Mouse (Mus musculus) limb, embryonic 12.5 days (tissue): ENCODE measurements around the gene Atp13a2. TPM values are rescaled to one million over a fixed set of nuclear protein-coding genes. Genes with fewer than 3 reads are reported as not detected.

Experiments used
- ATAC-seq: fragments of 200-750 bp; cut with Nextera tagmentation; 2 replicates; pipeline ENCODE4 v1.8.0; 2017; ENCODE audit warnings: low read depth, moderate TSS enrichment; ENCODE audit not compliant: insufficient number of reproducible peaks, insufficient read depth, low FRiP score, low TSS enrichment
- H3K27ac ChIP-seq: fragments of 300-500 bp; sonication (generic); 2 replicates; pipeline ENCODE4 v1.5.1; 2016; ENCODE audit warnings: mild to moderate bottlenecking, moderate library complexity
- H3K27me3 ChIP-seq: fragments of 300-500 bp; sonication (generic); 2 replicates; pipeline ENCODE4 v1.6.1; 2016; ENCODE audit warnings: mild to moderate bottlenecking, moderate library complexity
- H3K36me3 ChIP-seq: fragments of 300-500 bp; sonication (generic); 2 replicates; pipeline ENCODE4 v1.6.1; 2016; ENCODE audit warnings: mild to moderate bottlenecking, moderate library complexity
- H3K4me1 ChIP-seq: fragments of 300-500 bp; sonication (generic); replicated peaks from 2 replicates; pipeline ENCODE4 v1.6.1; 2016
- H3K4me2 ChIP-seq: fragments of 300-500 bp; sonication (generic); 2 replicates; pipeline ENCODE4 v1.6.1; 2016; ENCODE audit warnings: mild to moderate bottlenecking, moderate library complexity
- H3K4me3 ChIP-seq: fragments of 300-500 bp; sonication (generic); replicated peaks from 2 replicates; pipeline ENCODE4 v1.5.1; 2016; ENCODE audit warnings: mild to moderate bottlenecking
- H3K9ac ChIP-seq: fragments of 300-500 bp; sonication (generic); replicated peaks from 2 replicates; pipeline ENCODE4 v1.6.1; 2016; ENCODE audit warnings: mild to moderate bottlenecking, moderate library complexity
- H3K9me3 ChIP-seq: fragments of 300-500 bp; sonication (generic); 2 replicates; pipeline ENCODE4 v1.6.1; 2016; ENCODE audit warnings: mild to moderate bottlenecking, moderate library complexity
- WGBS: fragments of 180-500 bp; shearing (Covaris S2); methylation state at CpG from one replicate; pipeline ENCODE4 v1.1.7; 2016; 5-methylcytosine and 5-hydroxymethylcytosine counted together
- polyA plus RNA-seq: library from polyadenylated mRNA; unstranded; fragments of >200 nt; fragmentation: Nextera tagmentation; extraction: Ambion mirVana; gene quantifications from 2 replicates; pipeline ENCODE4 v1.2.1, GENCODE M21; 2016

Gene Atp13a2
- polyA plus RNA-seq, 1 experiment from 2014 or later, result 46.0 TPM

DNA sequence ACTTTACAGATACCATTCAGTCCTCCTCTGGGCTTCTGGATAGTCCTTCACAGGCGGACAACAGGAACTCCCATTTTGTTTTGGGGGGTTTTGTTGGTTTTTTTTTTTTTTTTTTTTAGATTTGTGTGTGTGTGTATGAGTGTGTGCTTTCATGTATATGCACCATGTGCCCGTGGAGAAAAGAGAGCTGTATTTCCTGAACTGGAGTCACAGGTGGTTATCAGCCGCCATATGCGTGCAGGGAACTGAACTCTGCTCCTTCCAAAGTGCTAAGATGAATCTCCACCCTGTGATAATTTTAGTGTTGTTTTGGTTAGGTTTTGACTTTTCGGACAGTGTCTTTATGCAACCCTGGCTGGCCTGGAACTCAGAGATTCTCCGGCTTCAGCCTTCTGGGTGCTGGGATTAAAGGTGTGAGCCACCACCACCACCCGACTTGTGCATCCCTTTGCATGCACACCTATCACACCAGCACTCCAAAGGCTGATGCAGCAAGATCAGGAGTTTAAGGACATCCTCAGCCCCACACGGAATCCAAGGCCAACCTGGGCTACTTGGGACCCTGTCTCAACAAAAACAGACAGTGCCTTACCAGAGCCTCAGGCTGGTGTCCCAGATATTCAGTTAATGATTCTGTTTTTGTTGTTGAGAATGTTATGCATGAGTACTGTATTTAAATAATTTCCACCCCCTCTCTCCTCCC is 24.3 kb upstream of the Atp13a2 start:
- H3K27me3 ChIP-seq, result no peaks in the 10 kb centered on the region
- no peaks in the 10 kb centered on the region for H3K9me3 ChIP-seq
- H3K9ac ChIP-seq, result peak overlapping the region; percentile 89
- ATAC-seq, result no peak
- H3K4me2 ChIP-seq, result peak overlapping the region; percentile 96
- H3K4me1 ChIP-seq, result peaks cover 24% of the 10 kb centered on the region
- no peak overlapping the region for H3K27ac ChIP-seq
- WGBS, result 69% methylated on average over 8 of the region's 8 CpGs
- H3K4me3 ChIP-seq, result peak overlapping the region; percentile 94
- peaks cover 18% of the 10 kb centered on the region for H3K36me3 ChIP-seq

- H3K9me3 ChIP-seq, result no peaks in the 10 kb centered on the region
- H3K9ac ChIP-seq, result no peak overlapping the region
- peak overlapping the region; percentile 17; the same call in 1 of the 2 replicates for H3K4me2 ChIP-seq
- H3K27me3 ChIP-seq, result no peaks in the 10 kb centered on the region
- 36% methylated on average over 5 of the region's 5 CpGs for WGBS
- H3K4me1 ChIP-seq, result peaks cover 23% of the 10 kb centered on the region
- H3K27ac ChIP-seq, result no peak overlapping the region
- no peak overlapping the region for H3K4me3 ChIP-seq
- H3K36me3 ChIP-seq, result peaks cover 24% of the 10 kb centered on the region
- no peak for ATAC-seq
These were observed 23.7 kb upstream of the Atp13a2 start for GRCm38 (mm10) chr4:140962950-140963349.

GRCm38 (mm10) chr4:140963941-140964597 is 22.6 kb upstream of the Atp13a2 start:
- no peak overlapping the region for H3K4me2 ChIP-seq
- H3K4me3 ChIP-seq, result no peak overlapping the region
- no peak overlapping the region for H3K9ac ChIP-seq
- 88% methylated on average over 9 of the region's 9 CpGs for WGBS
- peaks cover 34% of the 10 kb centered on the region for H3K36me3 ChIP-seq
- H3K27ac ChIP-seq, result no peak overlapping the region
- peaks cover 20% of the 10 kb centered on the region for H3K4me1 ChIP-seq
- ATAC-seq, result no peak
- no peaks in the 10 kb centered on the region for H3K27me3 ChIP-seq
- H3K9me3 ChIP-seq, result no peaks in the 10 kb centered on the region

DNA sequence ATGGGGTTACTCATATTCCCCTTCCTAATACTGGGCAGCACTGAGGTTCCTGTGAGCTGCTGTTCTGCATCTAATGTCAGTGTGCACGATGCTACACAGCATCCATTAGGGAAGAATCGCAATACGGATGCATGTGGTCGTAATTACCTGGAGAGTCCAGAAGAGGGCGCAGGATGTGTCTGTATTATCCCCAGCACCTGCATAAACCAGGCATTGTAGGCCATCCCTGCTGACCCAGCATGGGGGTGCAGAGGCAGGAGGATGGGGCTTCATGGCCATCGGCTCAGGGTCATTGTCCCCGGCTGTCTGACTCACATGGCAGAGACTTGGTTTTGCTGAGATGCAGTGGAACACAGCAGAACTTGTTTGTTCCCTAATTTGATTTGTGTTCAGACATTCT is 22.1 kb upstream of the Atp13a2 start:
- Histone ChIP-seq H3K36me3 (peaks cover 39% of the 10 kb centered on the region), H3K4me3 (no peak overlapping the region), H3K4me1 (peaks cover 20% of the 10 kb centered on the region), H3K27me3 (no peaks in the 10 kb centered on the region), H3K27ac (no peak overlapping the region), H3K4me2 (no peak overlapping the region), H3K9ac (no peak overlapping the region), H3K9me3 (no peaks in the 10 kb centered on the region)
- WGBS, result 25% methylated on average over 7 of the region's 7 CpGs
- ATAC-seq, result no peak

- H3K4me1 ChIP-seq, result peaks cover 7% of the 10 kb centered on the region
- no peak overlapping the region for H3K27ac ChIP-seq
- H3K9ac ChIP-seq, result no peak overlapping the region
- 82% methylated on average over 11 of the region's 11 CpGs for WGBS
- H3K9me3 ChIP-seq, result no peaks in the 10 kb centered on the region
- H3K27me3 ChIP-seq, result no peaks in the 10 kb centered on the region
- peaks cover 69% of the 10 kb centered on the region for H3K36me3 ChIP-seq
- no peak overlapping the region for H3K4me2 ChIP-seq
- H3K4me3 ChIP-seq, result no peak overlapping the region
- ATAC-seq, result no peak
These were observed 19.1 kb upstream of the Atp13a2 start for GRCm38 (mm10) chr4:140967386-140968159.

- no peaks in the 10 kb centered on the region for H3K9me3 ChIP-seq
- H3K4me2 ChIP-seq, result no peak overlapping the region
- H3K9ac ChIP-seq, result no peak overlapping the region
- 93% methylated on average over 13 of the region's 13 CpGs for WGBS
- no peak overlapping the region for H3K4me3 ChIP-seq
- ATAC-seq, result no peak
- H3K36me3 ChIP-seq, result peaks cover 98% of the 10 kb centered on the region
- H3K4me1 ChIP-seq, result no peaks in the 10 kb centered on the region
- no peaks in the 10 kb centered on the region for H3K27me3 ChIP-seq
- no peak overlapping the region for H3K27ac ChIP-seq
These were observed 15.0 kb upstream of the Atp13a2 start for GRCm38 (mm10) chr4:140971691-140972090.

- no peaks in the 10 kb centered on the region for H3K4me1 ChIP-seq
- peaks cover 100% of the 10 kb centered on the region for H3K36me3 ChIP-seq
- ATAC-seq, result no peak
- 88% methylated on average over 6 of the region's 6 CpGs for WGBS
- H3K9ac ChIP-seq, result no peak overlapping the region
- H3K9me3 ChIP-seq, result no peaks in the 10 kb centered on the region
- no peak overlapping the region for H3K27ac ChIP-seq
- no peaks in the 10 kb centered on the region for H3K27me3 ChIP-seq
- H3K4me3 ChIP-seq, result no peak overlapping the region
- H3K4me2 ChIP-seq, result no peak overlapping the region
These were observed 12.3 kb upstream of the Atp13a2 start for GRCm38 (mm10) chr4:140974408-140974807.

DNA sequence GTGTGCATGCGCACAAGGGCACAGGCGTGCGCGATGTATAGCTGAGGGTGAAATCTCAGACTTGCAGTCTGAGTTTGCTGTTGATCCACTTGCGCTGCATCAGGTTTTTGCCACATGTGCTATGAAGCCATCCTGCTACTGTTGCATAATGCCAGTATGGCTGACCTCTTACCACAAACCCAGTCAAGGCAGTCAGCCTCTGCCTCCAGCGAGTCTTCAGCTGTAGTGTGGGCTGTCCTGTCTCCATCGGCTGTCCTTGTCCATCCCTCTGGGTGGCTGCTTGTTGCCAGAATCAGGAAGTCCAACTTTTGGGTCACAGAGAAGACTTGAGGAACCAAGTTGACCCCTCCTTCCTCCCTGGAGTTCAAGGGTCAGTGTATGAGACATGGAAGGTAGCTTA is 11.3 kb upstream of the Atp13a2 start:
- Histone ChIP-seq H3K36me3 (peaks cover 100% of the 10 kb centered on the region), H3K4me1 (no peaks in the 10 kb centered on the region), H3K27ac (no peak overlapping the region), H3K4me3 (no peak overlapping the region), H3K4me2 (no peak overlapping the region), H3K9ac (no peak overlapping the region), H3K9me3 (no peaks in the 10 kb centered on the region), H3K27me3 (no peaks in the 10 kb centered on the region)
- no peak for ATAC-seq
- 93% methylated on average over 7 of the region's 7 CpGs for WGBS

DNA sequence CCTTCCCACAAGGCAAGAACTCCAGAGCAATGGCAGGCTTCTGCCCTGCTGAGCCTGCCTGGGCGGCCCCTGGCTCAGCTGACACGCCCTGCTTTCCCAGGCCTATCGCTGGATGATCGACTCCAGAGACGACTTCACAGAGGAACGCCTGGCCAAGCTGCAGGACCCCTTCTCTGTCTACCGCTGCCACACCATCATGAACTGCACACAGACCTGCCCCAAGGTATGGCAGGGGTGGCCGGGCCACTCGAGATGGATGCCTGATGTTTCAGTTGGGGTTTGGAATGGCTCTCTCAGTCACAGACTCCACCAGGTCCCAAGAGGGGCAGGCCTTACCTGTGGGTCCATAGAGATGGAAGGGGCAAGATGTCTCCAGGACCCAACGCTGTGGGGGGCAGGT is 9.4 kb upstream of the Atp13a2 start:
- Histone ChIP-seq H3K4me2 (no peak overlapping the region), H3K9ac (no peak overlapping the region), H3K9me3 (peaks cover 3% of the 10 kb centered on the region; the same call in 1 of the 2 replicates), H3K4me3 (no peak overlapping the region), H3K4me1 (no peaks in the 10 kb centered on the region), H3K27ac (no peak overlapping the region), H3K36me3 (peaks cover 86% of the 10 kb centered on the region), H3K27me3 (no peaks in the 10 kb centered on the region)
- no peak for ATAC-seq
- 65% methylated on average over 10 of the region's 10 CpGs for WGBS

DNA sequence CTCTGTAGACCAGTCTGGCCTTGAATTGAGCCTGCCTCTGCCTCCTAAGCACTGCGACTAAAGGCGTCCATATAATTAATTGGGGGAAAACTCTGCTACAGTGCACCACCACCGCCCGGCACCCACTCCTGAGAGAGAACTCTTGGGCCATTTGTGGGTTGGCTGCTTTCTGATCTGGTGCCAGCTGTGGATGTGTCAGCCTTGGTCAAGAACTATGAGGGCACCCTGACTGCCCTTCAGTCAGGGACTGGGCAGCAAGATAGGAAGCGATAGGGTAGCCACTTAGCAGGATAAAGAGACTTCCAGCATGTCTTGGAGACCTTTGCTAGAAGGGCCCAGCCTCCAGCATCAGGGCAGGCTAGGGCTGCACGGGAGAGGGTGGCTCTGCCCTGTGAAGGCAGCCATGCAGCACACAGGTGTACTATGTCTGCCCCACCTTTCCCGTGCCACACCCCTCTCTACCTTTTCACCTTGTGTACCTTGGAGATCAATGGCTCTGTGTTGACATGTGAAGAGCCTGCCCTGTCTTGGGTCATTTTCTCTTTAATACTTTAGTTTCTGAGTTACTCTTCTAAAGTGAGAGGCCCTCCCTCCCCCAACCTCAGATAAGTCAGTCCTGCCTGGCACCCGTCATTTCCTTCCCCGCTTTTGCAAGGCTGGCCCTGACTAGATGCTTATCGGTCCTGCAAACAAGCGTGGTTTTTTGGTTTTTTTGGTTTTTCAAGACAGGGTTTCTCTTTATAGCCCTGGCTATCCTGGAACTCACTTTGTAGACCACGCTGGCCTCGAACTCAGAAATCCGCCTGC is 8.6 kb upstream of the Atp13a2 start:
- WGBS, result 95% methylated on average over 14 of the region's 14 CpGs
- Histone ChIP-seq H3K9ac (no peak overlapping the region), H3K4me1 (peaks cover 2% of the 10 kb centered on the region; the same call in 1 of the 2 replicates)

More for the DNA sequence above, 8.6 kb upstream of the Atp13a2 start:
- no peak overlapping the region for H3K27ac ChIP-seq
- peaks cover 3% of the 10 kb centered on the region; the same call in 1 of the 2 replicates for H3K9me3 ChIP-seq
- H3K4me2 ChIP-seq, result no peak overlapping the region
- H3K27me3 ChIP-seq, result no peaks in the 10 kb centered on the region
- peaks cover 78% of the 10 kb centered on the region for H3K36me3 ChIP-seq
- H3K4me3 ChIP-seq, result no peak overlapping the region
- no peak for ATAC-seq
